Mouse (Mus musculus) heart, postnatal 10 days (tissue): ENCODE measurements at regions not wholly inside any gene's neighbourhood (a gene's known extent, or its start where the extent isn't known, plus 50 kb on each side); places are given as distances from the start of the nearest gene placed in this dataset.

ENCODE experiments used
- DNase-seq, 2 experiments: peaks; one replicate each; pipeline ENCODE4 v3.0.0; 2021
- intact Hi-C: fragments of 180-260 bp; cut with DNase I; formaldehyde crosslinking; loops from one replicate; pipeline ENCODE4 v1.15.1; 2025

- intact Hi-C loops: no loop called here
- no peak for DNase-seq
Measured at GRCm38 (mm10) chrX:109686502-109687130, 490.1 kb downstream of the Gm6377 start.

- no peak for DNase-seq
- intact Hi-C loops: loop anchor here (10.0 kb wide), 1 partner anchor 1320 kb away; no protein-coding TSS in a partner anchor
Measured at GRCm38 (mm10) chrX:109734961-109735537, 538.5 kb downstream of the Gm6377 start.

GRCm38 (mm10) chrX:109735967-109736366, 539.4 kb downstream of the Gm6377 start:
- intact Hi-C loops: loop anchor here (10.0 kb wide), 1 partner anchor 1319 kb away; no protein-coding TSS in a partner anchor
- DNase-seq: no peak
